Mouse (Mus musculus) bone marrow, adult 2 months (tissue): ENCODE results near the gene Tcerg1l. TPM values are rescaled to one million over a fixed set of nuclear protein-coding genes. Genes with fewer than 3 reads are reported as not detected.

Source experiments
- H3K27ac ChIP-seq: fragments of 200-500 bp; 2 replicates; pipeline ENCODE4 v1.5.1; 2012; ENCODE audit warnings: low read depth, mild to moderate bottlenecking, control low read depth, inconsistent platforms, low read length; ENCODE audit not compliant: control insufficient read depth, poor library complexity, insufficient read depth
- H3K4me1 ChIP-seq: fragments of 200-500 bp; 2 replicates; pipeline ENCODE4 v1.6.1; 2011; ENCODE audit warnings: low read length; ENCODE audit not compliant: control insufficient read depth, insufficient read depth
- H3K4me3 ChIP-seq: fragments of 200-500 bp; replicated peaks from 2 replicates; pipeline ENCODE3; 2011; ENCODE audit warnings: mild to moderate bottlenecking, low read depth, low read length, control low read depth; ENCODE audit not compliant: control insufficient read depth
- CTCF ChIP-seq: fragments of 200-500 bp; IDR thresholded peaks from 2 replicates; pipeline ENCODE4 v1.5.1; 2011; ENCODE audit warnings: low read length, control low read depth; ENCODE audit not compliant: control insufficient read depth, insufficient read depth
- POLR2A ChIP-seq: fragments of 200-500 bp; IDR thresholded peaks from 2 replicates; pipeline ENCODE4 v1.6.1; 2011; ENCODE audit warnings: low read depth, mild to moderate bottlenecking, control low read depth, low read length, borderline replicate concordance; ENCODE audit not compliant: control insufficient read depth
- WGBS: fragments of 180-500 bp; shearing (Covaris S2); methylation state at CpG from one replicate; pipeline ENCODE4 v1.1.7; 2018; 5-methylcytosine and 5-hydroxymethylcytosine counted together
- polyA plus RNA-seq: library from polyadenylated mRNA; stranded (reverse); fragments of >200 nt; gene quantifications from 2 replicates; pipeline ENCODE4 v1.2.4, GENCODE M21; 2011; ENCODE audit warnings: low replicate concordance; ENCODE audit not compliant: missing spikeins, insufficient read depth, insufficient read length

Tcerg1l gene
- polyA plus RNA-seq, 1 experiment: not detected

- no peaks in the 10 kb centered on the region for H3K4me1 ChIP-seq
- WGBS: 79% methylated on average over 10 of the region's 10 CpGs
- H3K27ac ChIP-seq: no peak overlapping the region
- TF ChIP-seq POLR2A (no peak), CTCF (no peak)
- H3K4me3 ChIP-seq: no peak overlapping the region
Observed at GRCm38 (mm10) chr7:138199333-138200058, 198.0 kb downstream of the Tcerg1l start.

GRCm38 (mm10) chr7:138196139-138196538 is 201.4 kb downstream of the Tcerg1l start:
- WGBS: 61% methylated on average over 2 of the region's 2 CpGs
- no peak overlapping the region for H3K4me3 ChIP-seq
- TF ChIP-seq POLR2A: no peak
- no peaks in the 10 kb centered on the region for H3K4me1 ChIP-seq
- H3K27ac ChIP-seq: no peak overlapping the region

GRCm38 (mm10) chr7:138184197-138184596 is 213.3 kb downstream of the Tcerg1l start:
- TF ChIP-seq CTCF: no peak
- no peak for TF ChIP-seq POLR2A
- Histone ChIP-seq H3K4me1 (no peaks in the 10 kb centered on the region; the same call in 1 of the 2 replicates), H3K4me3 (no peak overlapping the region), H3K27ac (no peak overlapping the region)
- 78% methylated on average over 5 of the region's 5 CpGs for WGBS

- no peak for TF ChIP-seq POLR2A
- no peak for TF ChIP-seq CTCF
- WGBS: 60% methylated on average over 3 of the region's 3 CpGs
- no peak overlapping the region for H3K4me3 ChIP-seq
Observed at GRCm38 (mm10) chr7:138182216-138182615, 215.3 kb downstream of the Tcerg1l start.

GRCm38 (mm10) chr7:138178617-138179016 is 218.9 kb downstream of the Tcerg1l start:
- no peaks in the 10 kb centered on the region; the same call in 1 of the 2 replicates for H3K4me1 ChIP-seq
- H3K27ac ChIP-seq: no peak overlapping the region
- TF ChIP-seq CTCF: no peak
- no peak for TF ChIP-seq POLR2A
- no peak overlapping the region for H3K4me3 ChIP-seq
- 68% methylated on average over 2 of the region's 2 CpGs for WGBS

More at GRCm38 (mm10) chr7:138182216-138182615, 215.3 kb downstream of the Tcerg1l start:
- no peaks in the 10 kb centered on the region; the same call in 1 of the 2 replicates for H3K4me1 ChIP-seq
- H3K27ac ChIP-seq: no peak overlapping the region

- 6% methylated on average over 2 of the region's 2 CpGs for WGBS
- no peak overlapping the region for H3K4me3 ChIP-seq
- H3K4me1 ChIP-seq: no peaks in the 10 kb centered on the region; the same call in 1 of the 2 replicates
- no peak overlapping the region for H3K27ac ChIP-seq
- no peak for TF ChIP-seq CTCF
- TF ChIP-seq POLR2A: no peak
Observed at GRCm38 (mm10) chr7:138176026-138176425, 221.5 kb downstream of the Tcerg1l start.

GRCm38 (mm10) chr7:138170389-138170788 is 227.1 kb downstream of the Tcerg1l start:
- Histone ChIP-seq H3K4me1 (no peaks in the 10 kb centered on the region; the same call in 1 of the 2 replicates), H3K27ac (no peak overlapping the region), H3K4me3 (no peak overlapping the region)
- no peak for TF ChIP-seq POLR2A
- no peak for TF ChIP-seq CTCF
- 14% methylated on average over 4 of the region's 4 CpGs for WGBS
